Mouse (Mus musculus): ENCODE results near the gene Dnajb12. TPM values are rescaled to one million over a fixed set of nuclear protein-coding genes. Genes with fewer than 3 reads are reported as not detected.

Gene Dnajb12
- polyA plus RNA-seq, 1 experiment: 31.5 TPM

DNA sequence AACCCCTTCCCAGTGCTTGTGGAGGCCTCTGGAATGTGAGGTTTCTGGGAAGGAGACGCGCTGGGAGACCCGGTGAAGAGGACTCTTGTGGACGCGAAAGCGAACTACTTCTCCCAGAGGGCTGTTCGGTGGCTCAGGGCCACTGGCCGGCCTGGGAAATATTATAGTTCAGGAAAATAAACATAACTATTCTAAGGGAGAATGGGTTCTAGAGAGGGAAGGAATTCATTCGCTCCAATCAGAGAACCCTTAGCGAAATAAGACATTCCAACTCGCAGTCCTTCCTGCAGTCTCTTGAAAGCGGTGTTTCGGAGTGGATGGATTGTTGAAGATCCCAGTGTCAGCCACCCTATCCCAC is 652 bp downstream of the Dnajb12 start:
- TF ChIP-seq POLR2A (IDR thresholded peaks at IDR 0.05; ENCODE audit: low read depth, low read length) (0 out of 2 replicates have a peak, but pooled peaks have one; percentile 32), CTCF (IDR thresholded peaks at IDR 0.05; ENCODE audit: borderline replicate concordance, insufficient read depth, low read length) (no peak)
- peak overlapping the region; percentile 98 for H3K27ac ChIP-seq (ENCODE audit: insufficient read depth, low read length)
- peak overlapping the region; percentile 89 for H3K4me3 ChIP-seq (ENCODE audit: insufficient read depth, low read length)
- H3K4me1 ChIP-seq (ENCODE audit: control insufficient read depth, insufficient read depth, low read length): no peaks in the 10 kb centered on the region

DNA sequence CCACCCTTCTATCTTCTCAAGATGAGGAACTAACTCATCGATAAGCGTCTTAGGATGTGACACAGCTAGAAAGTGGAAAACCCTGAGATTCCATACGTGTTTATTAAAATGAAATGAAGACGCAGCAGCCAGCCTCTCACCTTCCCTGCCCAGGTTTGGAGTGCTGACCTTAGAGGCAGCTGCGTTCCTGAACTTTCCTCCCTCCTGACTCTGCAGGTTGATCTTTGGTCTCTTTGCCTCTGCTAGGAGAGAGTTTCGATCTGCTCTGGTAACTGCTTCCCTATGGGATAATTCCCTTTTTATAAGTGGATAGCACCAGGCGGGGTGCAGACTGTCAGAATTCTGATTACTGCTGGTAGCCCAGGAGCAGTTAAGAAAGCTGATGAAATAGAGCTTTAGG is 1.5 kb downstream of the Dnajb12 start:
- peaks cover 3% of the 10 kb centered on the region; the same call in 1 of the 2 replicates for H3K4me1 ChIP-seq (ENCODE audit: control insufficient read depth, insufficient read depth, low read length)
- no peak for TF ChIP-seq POLR2A (IDR thresholded peaks at IDR 0.05; ENCODE audit: low read depth, low read length)
- no peak for TF ChIP-seq CTCF (IDR thresholded peaks at IDR 0.05; ENCODE audit: borderline replicate concordance, insufficient read depth, low read length)
- peak overlapping the region; percentile 89 for H3K4me3 ChIP-seq (ENCODE audit: insufficient read depth, low read length)
- H3K27ac ChIP-seq (ENCODE audit: insufficient read depth, low read length): no peak overlapping the region

DNA sequence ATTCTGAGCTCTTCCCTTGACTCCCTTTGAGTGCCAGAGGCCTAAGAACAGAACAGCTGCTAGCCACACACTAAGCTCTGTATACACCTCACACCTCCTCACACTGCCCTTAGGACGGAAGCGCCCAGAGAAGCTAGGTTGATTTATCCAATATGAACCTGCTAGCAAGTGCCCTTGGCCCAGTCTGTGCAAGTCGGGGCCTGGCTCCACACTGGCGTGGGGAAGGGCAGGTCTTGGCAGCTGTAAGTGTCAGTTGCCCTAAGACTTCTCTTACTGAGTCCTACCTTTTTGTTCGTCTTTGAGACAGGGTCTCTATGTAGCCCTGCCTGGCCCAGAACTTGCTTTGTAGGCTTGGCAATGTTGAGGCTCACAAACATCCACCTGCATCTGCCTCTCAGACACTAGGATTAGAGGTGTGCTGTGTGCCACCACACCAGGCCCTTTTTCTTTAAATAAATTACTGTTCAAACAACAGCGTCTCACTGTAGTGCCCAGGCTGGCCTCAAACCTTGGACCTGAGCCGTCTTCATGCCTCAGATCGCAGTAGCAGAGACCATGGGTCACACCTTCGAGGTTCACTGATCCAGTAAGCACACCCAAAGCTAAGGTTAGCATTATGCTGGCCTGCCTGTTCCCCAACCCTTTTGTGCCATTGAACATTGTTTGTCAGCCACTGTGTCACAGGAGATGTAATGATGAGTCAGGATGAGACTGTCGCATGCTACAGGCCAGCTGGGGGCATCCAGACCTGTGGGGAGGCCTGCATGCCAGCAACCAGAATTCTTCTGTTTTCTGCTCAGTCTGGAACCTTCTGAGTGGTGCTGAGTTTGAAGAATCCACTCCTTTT is 5.2 kb downstream of the Dnajb12 start:
- Histone ChIP-seq H3K27ac (ENCODE audit: insufficient read depth, low read length) (no peak overlapping the region), H3K4me3 (ENCODE audit: insufficient read depth, low read length) (no peak overlapping the region), H3K4me1 (ENCODE audit: control insufficient read depth, insufficient read depth, low read length) (peaks cover 3% of the 10 kb centered on the region; the same call in 1 of the 2 replicates)
- TF ChIP-seq POLR2A (IDR thresholded peaks at IDR 0.05; ENCODE audit: low read depth, low read length) (no peak), CTCF (IDR thresholded peaks at IDR 0.05; ENCODE audit: borderline replicate concordance, insufficient read depth, low read length) (no peak)

DNA sequence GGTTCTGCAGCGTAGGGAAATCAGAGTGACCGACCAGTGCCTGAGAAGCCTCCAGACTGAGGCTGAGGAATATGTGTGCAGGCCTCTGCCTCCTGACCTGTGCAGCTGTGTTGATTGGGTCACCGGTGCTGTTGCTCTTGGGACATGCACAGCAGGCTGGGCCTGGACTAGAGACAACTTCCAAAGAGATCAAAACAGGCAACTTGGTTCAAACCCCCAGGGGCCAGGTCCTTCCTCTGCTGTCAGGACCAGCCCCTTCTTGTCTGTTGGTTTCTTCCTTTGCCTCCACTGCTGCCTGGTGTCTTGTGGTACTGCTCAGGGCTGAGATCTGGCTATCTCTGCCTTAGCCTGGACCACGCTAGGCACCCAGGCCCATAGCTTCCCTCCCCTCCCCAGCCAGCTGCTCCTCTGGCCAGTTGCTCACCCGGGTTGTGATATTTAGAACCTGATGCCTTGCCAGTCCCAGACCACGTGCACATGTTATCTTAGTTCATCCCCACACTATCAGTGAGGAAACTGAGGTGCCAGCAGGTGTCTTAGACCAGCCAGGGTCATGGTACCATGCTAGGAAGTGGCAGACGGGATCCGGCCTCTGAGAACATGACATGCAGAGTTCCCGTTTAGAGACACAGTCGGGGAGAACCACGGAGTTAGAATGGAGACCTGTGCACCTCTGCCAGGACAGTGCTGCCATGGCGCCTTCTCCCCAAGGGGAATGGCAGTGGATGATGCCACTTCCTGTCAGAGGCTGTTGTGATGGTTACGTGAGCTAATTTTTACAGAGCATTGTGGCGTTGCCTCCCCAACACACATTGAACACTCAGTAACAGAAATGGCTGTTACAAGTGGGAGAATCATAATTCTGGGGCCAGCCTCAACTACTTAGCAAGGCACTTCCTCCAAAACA is 6.1 kb downstream of the Dnajb12 start:
- H3K27ac ChIP-seq (ENCODE audit: insufficient read depth, low read length): no peak overlapping the region
- peaks cover 3% of the 10 kb centered on the region; the same call in 1 of the 2 replicates for H3K4me1 ChIP-seq (ENCODE audit: control insufficient read depth, insufficient read depth, low read length)
- no peak overlapping the region for H3K4me3 ChIP-seq (ENCODE audit: insufficient read depth, low read length)
- no peak for TF ChIP-seq CTCF (IDR thresholded peaks at IDR 0.05; ENCODE audit: borderline replicate concordance, insufficient read depth, low read length)
- TF ChIP-seq POLR2A (IDR thresholded peaks at IDR 0.05; ENCODE audit: low read depth, low read length): no peak

DNA sequence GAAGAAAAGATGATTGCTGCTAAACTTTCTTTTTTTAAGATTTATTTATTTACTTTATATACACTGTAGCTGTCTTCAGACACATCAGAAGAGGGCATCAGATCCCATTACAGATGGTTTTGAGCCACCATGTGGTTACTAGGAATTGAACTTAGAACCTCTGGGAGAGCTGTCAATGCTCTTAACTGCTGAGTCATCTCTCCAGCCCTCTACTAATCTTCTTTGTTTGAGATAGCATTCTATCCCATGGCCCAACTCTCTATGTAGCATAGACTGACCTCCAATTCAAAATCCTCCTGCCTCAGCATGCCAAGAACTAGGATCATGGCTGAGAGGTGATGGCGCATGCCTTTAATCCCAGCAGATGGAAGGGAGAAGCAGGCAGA is 6.7 kb downstream of the Dnajb12 start:
- no peak overlapping the region for H3K27ac ChIP-seq (ENCODE audit: insufficient read depth, low read length)
- H3K4me3 ChIP-seq (ENCODE audit: insufficient read depth, low read length): no peak overlapping the region
- H3K4me1 ChIP-seq (ENCODE audit: control insufficient read depth, insufficient read depth, low read length): peaks cover 3% of the 10 kb centered on the region; the same call in 1 of the 2 replicates
- TF ChIP-seq POLR2A (IDR thresholded peaks at IDR 0.05; ENCODE audit: low read depth, low read length): no peak
- TF ChIP-seq CTCF (IDR thresholded peaks at IDR 0.05; ENCODE audit: borderline replicate concordance, insufficient read depth, low read length): no peak

DNA sequence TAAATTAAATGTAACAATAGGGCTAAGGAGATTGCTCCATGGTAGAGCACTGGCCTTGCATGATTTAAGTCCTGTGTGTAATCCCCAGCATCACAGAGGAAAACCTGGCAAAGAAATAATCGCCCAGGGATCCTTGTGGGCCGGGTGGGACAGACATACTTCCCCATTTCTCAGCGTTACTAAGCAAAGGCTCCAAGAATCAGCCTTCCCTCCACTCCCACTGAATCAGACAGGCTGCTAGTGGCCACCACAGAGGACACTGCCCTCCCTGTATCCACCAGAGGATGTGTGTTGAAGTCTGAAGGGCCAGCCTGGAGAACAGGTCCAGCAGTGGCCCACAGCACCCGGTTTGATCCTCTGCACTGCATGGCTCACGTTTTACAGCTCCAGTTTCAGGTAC is 8.1 kb downstream of the Dnajb12 start:
- TF ChIP-seq POLR2A (IDR thresholded peaks at IDR 0.05; ENCODE audit: low read depth, low read length): no peak
- TF ChIP-seq CTCF (IDR thresholded peaks at IDR 0.05; ENCODE audit: borderline replicate concordance, insufficient read depth, low read length): no peak
- H3K4me3 ChIP-seq (ENCODE audit: insufficient read depth, low read length): no peak overlapping the region
- no peak overlapping the region for H3K27ac ChIP-seq (ENCODE audit: insufficient read depth, low read length)
- H3K4me1 ChIP-seq (ENCODE audit: control insufficient read depth, insufficient read depth, low read length): peaks cover 3% of the 10 kb centered on the region; the same call in 1 of the 2 replicates

DNA sequence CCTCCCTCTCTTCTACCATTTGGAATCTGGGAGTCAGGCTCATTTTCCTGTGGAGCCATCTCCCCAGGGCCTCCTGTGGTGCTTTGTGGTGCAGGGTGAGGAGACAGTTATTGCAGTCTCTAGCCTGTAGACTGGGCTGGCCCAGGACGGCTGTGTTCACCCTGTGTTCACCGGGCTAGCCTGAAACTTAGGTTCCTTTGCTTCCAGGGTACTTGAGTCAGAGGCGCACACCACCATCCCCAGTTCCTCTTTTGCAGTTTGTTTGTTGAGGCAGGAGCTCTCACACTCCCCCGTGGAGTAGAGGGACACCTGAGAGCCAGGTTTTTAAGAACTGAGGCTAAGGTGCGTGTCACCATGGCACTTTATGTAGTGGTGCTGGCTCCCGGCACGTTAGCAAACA is 10.0 kb downstream of the Dnajb12 start:
- TF ChIP-seq CTCF (IDR thresholded peaks at IDR 0.05; ENCODE audit: borderline replicate concordance, insufficient read depth, low read length): no peak
- TF ChIP-seq POLR2A (IDR thresholded peaks at IDR 0.05; ENCODE audit: low read depth, low read length): no peak
- peaks cover 3% of the 10 kb centered on the region; the same call in 1 of the 2 replicates for H3K4me1 ChIP-seq (ENCODE audit: control insufficient read depth, insufficient read depth, low read length)
- H3K4me3 ChIP-seq (ENCODE audit: insufficient read depth, low read length): no peak overlapping the region
- no peak overlapping the region for H3K27ac ChIP-seq (ENCODE audit: insufficient read depth, low read length)

DNA sequence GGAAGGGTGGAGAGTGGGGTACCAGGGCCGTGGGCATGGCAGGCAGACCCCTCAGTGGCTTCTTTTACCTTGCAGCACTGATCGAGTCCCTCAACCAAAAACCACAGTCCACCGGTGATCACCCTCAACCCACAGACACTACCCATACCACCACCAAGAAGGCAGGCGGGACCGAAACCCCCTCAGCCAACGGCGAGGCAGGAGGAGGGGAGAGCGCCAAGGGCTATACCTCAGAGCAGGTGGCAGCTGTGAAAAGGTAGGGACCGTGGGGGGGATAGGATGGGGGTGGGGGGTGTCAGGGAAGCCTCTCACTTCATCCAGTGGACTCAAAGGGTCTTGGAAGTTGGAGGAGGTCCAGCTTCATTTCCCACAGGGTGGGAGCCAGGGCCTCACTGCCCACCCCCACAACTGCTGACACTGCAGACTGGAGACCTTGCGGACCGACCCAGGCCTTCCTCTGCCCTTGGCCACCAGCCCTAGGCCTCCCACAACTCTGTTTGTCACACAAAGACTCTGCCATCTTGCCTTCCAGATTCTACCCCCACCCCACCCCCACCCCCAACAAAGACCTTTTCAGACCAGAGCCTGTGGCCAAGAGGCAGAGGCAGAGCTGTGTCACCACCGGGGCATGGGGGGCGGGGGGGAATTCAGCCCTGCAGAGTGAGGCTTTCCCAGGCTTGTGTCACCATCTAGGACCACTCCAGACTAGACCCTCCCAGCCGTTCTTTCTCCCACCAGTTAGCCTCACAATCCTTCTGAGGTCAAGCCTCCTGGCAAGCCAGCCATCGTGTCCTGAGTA is 10.8 kb downstream of the Dnajb12 start:
- H3K4me1 ChIP-seq (ENCODE audit: control insufficient read depth, insufficient read depth, low read length): peaks cover 3% of the 10 kb centered on the region; the same call in 1 of the 2 replicates
- TF ChIP-seq CTCF (IDR thresholded peaks at IDR 0.05; ENCODE audit: borderline replicate concordance, insufficient read depth, low read length) (no peak), POLR2A (IDR thresholded peaks at IDR 0.05; ENCODE audit: low read depth, low read length) (no peak)
- no peak overlapping the region for H3K27ac ChIP-seq (ENCODE audit: insufficient read depth, low read length)
- H3K4me3 ChIP-seq (ENCODE audit: insufficient read depth, low read length): no peak overlapping the region

DNA sequence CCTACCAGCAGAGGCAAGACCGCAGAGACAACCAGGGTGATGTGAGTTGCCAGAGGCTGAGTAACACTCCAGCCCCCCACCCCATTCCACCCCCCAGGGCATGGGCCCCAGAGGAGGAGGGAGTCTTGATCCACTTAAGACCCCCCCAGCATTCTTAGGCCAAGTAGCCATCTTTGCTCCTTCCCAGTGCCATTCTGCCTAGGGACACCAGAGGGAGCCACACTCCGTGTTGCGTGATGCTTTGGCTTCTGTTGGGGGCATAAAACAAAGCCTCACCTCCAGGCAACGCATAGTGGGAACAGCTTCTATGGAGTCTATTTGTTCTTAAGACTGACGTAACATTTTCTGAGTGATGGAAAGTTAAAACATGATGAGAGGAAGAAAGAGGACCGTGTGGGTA is 13.6 kb downstream of the Dnajb12 start:
- TF ChIP-seq POLR2A (IDR thresholded peaks at IDR 0.05; ENCODE audit: low read depth, low read length) (no peak), CTCF (IDR thresholded peaks at IDR 0.05; ENCODE audit: borderline replicate concordance, insufficient read depth, low read length) (peak; percentile 98)
- Histone ChIP-seq H3K4me1 (ENCODE audit: control insufficient read depth, insufficient read depth, low read length) (peaks cover 11% of the 10 kb centered on the region), H3K4me3 (ENCODE audit: insufficient read depth, low read length) (no peak overlapping the region), H3K27ac (ENCODE audit: insufficient read depth, low read length) (no peak overlapping the region)
